Mouse (Mus musculus) ES-Bruce4 (cell line): ENCODE data around the gene Sirpb1b.
"Not testable (repeated sequence)": the region's sequence is repeated elsewhere in the genome, so short reads cannot be mapped to it uniquely, and the experiment has no call there.

ENCODE experiments used
- CTCF ChIP-seq: IDR thresholded peaks from one replicate; pipeline ENCODE4 v1.8.1; 2011; ENCODE audit warnings: low read depth, low read length
- POLR2A ChIP-seq: IDR thresholded peaks from one replicate; pipeline ENCODE4 v1.8.1; 2011; ENCODE audit warnings: low read length; ENCODE audit not compliant: insufficient read depth

- TF ChIP-seq CTCF, POLR2A: not testable (repeated sequence)
Observed at GRCm38 (mm10) chr3:15582948-15583347, 8.1 kb upstream of the Sirpb1b start.
